Mouse (Mus musculus): ENCODE results near the gene Rcan2. TPM values are rescaled to one million over a fixed set of nuclear protein-coding genes. Genes with fewer than 3 reads are reported as not detected.

Gene Rcan2
- total and polyA plus RNA-seq, 2 experiments: 1.4 to 4.0 TPM

DNA sequence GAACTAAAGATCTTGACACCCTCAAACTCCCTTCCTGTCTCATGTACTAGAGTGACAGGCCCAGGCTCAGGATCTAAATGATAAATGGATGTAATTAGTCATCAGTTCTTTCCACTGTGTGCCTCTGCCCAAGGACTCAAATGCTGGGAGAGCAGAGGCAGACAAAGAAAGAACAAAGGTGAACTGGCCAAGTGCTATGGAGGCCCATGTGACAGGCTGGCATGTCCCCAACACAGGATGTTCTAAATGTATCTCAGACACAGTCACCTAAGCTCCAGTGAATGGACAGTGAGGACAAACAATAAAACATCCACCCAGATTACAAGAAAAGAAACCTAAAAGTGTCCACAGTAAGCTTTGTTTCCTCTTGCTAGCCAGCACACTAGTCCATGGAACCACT, 11.8 kb upstream of the Rcan2 start:
- TF ChIP-seq CTCF (IDR thresholded peaks at IDR 0.05; ENCODE audit: low read depth, low read length): no peak
- TF ChIP-seq POLR2A (IDR thresholded peaks at IDR 0.05; ENCODE audit: extremely low read depth, insufficient read depth, low read length): no peak
- no peaks in the 10 kb centered on the region for H3K36me3 ChIP-seq (ENCODE audit: control insufficient read depth, insufficient read depth, low read length)
- H3K27me3 ChIP-seq (ENCODE audit: control insufficient read depth, insufficient read depth, low read length): no peaks in the 10 kb centered on the region
- H3K9ac ChIP-seq (ENCODE audit: low read depth, low read length): no peak overlapping the region
- no peak overlapping the region for H3K4me3 ChIP-seq (ENCODE audit: insufficient read depth, low read depth, low read length)
- no peak for DNase-seq (ENCODE audit: extremely low read depth, low read depth, low spot score)
- no peaks in the 10 kb centered on the region for H3K4me1 ChIP-seq (ENCODE audit: control insufficient read depth, insufficient read depth, low read length)
- H3K79me2 ChIP-seq (ENCODE audit: control insufficient read depth, insufficient read depth, low read length): no peaks in the 10 kb centered on the region
- H3K27ac ChIP-seq (replicated peaks; ENCODE audit: insufficient read depth, low read depth, low read length): no peak overlapping the region

GRCm38 (mm10) chr17:43791751-43792150, 9.4 kb upstream of the Rcan2 start:
- H3K79me2 ChIP-seq (ENCODE audit: control insufficient read depth, insufficient read depth, low read length): no peaks in the 10 kb centered on the region
- no peak overlapping the region for H3K27ac ChIP-seq (replicated peaks; ENCODE audit: insufficient read depth, low read depth, low read length)
- 83% methylated on average over 3 of the region's 3 CpGs for WGBS
- DNase-seq (ENCODE audit: extremely low read depth, low read depth, low spot score): no peak
- no peaks in the 10 kb centered on the region for H3K27me3 ChIP-seq (ENCODE audit: control insufficient read depth, insufficient read depth, low read length)
- H3K36me3 ChIP-seq (ENCODE audit: control insufficient read depth, insufficient read depth, low read length): no peaks in the 10 kb centered on the region
- no peak overlapping the region for H3K4me3 ChIP-seq (ENCODE audit: insufficient read depth, low read depth, low read length)
- H3K4me1 ChIP-seq (ENCODE audit: control insufficient read depth, insufficient read depth, low read length): no peaks in the 10 kb centered on the region
- no peak overlapping the region for H3K9ac ChIP-seq (ENCODE audit: low read depth, low read length)
- no peak for TF ChIP-seq POLR2A (IDR thresholded peaks at IDR 0.05; ENCODE audit: extremely low read depth, insufficient read depth, low read length)
- TF ChIP-seq CTCF (IDR thresholded peaks at IDR 0.05; ENCODE audit: low read depth, low read length): no peak

DNA sequence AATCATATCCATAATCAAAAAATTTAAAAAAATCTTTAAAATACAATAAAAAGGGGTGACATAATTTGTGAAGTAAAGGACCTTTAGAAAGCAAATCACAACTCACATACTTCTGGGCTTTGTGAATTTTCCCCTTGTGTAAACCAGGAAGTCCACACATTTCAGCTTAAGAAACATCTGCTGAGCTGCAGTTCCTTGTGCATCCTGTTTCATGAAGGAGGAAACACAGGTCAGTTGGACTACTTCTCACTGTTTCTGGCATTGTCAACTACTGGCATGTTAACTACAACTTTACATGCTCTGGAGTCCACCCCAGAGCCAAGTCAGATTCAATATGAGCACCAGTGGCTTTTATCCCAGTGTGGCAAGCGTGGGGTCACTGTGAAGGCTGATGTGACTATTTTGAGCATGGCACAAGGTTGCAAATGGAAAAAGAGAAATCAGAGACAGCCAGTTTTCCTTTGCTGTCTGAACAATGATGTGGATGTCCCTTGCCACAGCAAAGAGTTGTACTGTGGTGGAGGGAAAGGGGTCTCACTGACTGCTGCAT, 6.3 kb upstream of the Rcan2 start:
- Histone ChIP-seq H3K36me3 (ENCODE audit: control insufficient read depth, insufficient read depth, low read length) (no peaks in the 10 kb centered on the region), H3K27me3 (ENCODE audit: control insufficient read depth, insufficient read depth, low read length) (no peaks in the 10 kb centered on the region), H3K27ac (replicated peaks; ENCODE audit: insufficient read depth, low read depth, low read length) (no peak overlapping the region), H3K9ac (ENCODE audit: low read depth, low read length) (no peak overlapping the region), H3K4me1 (ENCODE audit: control insufficient read depth, insufficient read depth, low read length) (no peaks in the 10 kb centered on the region), H3K79me2 (ENCODE audit: control insufficient read depth, insufficient read depth, low read length) (no peaks in the 10 kb centered on the region), H3K4me3 (ENCODE audit: insufficient read depth, low read depth, low read length) (no peak overlapping the region)
- no peak for TF ChIP-seq POLR2A (IDR thresholded peaks at IDR 0.05; ENCODE audit: extremely low read depth, insufficient read depth, low read length)
- TF ChIP-seq CTCF (IDR thresholded peaks at IDR 0.05; ENCODE audit: low read depth, low read length): no peak
- 77% methylated on average over 1 of the region's 1 CpGs for WGBS
- no peak for DNase-seq (ENCODE audit: extremely low read depth, low read depth, low spot score)

GRCm38 (mm10) chr17:43801595-43802373, 633 bp downstream of the Rcan2 start:
- H3K27ac ChIP-seq (replicated peaks; ENCODE audit: insufficient read depth, low read depth, low read length): no peak overlapping the region
- no peaks in the 10 kb centered on the region for H3K79me2 ChIP-seq (ENCODE audit: control insufficient read depth, insufficient read depth, low read length)
- WGBS: 2% methylated on average over 53 of the region's 55 CpGs
- peak overlapping the region; percentile 50; the same call in 1 of the 2 replicates for H3K4me3 ChIP-seq (ENCODE audit: insufficient read depth, low read depth, low read length)
- peak overlapping the region; percentile 54 for H3K9ac ChIP-seq (ENCODE audit: low read depth, low read length)
- TF ChIP-seq CTCF (IDR thresholded peaks at IDR 0.05; ENCODE audit: low read depth, low read length) (no peak), POLR2A (IDR thresholded peaks at IDR 0.05; ENCODE audit: extremely low read depth, insufficient read depth, low read length) (no peak)
- peaks cover 5% of the 10 kb centered on the region for H3K4me1 ChIP-seq (ENCODE audit: control insufficient read depth, insufficient read depth, low read length)
- peaks cover 5% of the 10 kb centered on the region; the same call in 1 of the 2 replicates for H3K27me3 ChIP-seq (ENCODE audit: control insufficient read depth, insufficient read depth, low read length)
- H3K36me3 ChIP-seq (ENCODE audit: control insufficient read depth, insufficient read depth, low read length): no peaks in the 10 kb centered on the region
- DNase-seq (ENCODE audit: extremely low read depth, low read depth, low spot score): no peak

GRCm38 (mm10) chr17:43802414-43802813, 1.3 kb downstream of the Rcan2 start:
- WGBS: 16% methylated on average over 11 of the region's 11 CpGs
- Histone ChIP-seq H3K36me3 (ENCODE audit: control insufficient read depth, insufficient read depth, low read length) (no peaks in the 10 kb centered on the region), H3K27ac (replicated peaks; ENCODE audit: insufficient read depth, low read depth, low read length) (no peak overlapping the region), H3K27me3 (ENCODE audit: control insufficient read depth, insufficient read depth, low read length) (peaks cover 5% of the 10 kb centered on the region; the same call in 1 of the 2 replicates), H3K9ac (ENCODE audit: low read depth, low read length) (no peak overlapping the region), H3K4me1 (ENCODE audit: control insufficient read depth, insufficient read depth, low read length) (peaks cover 5% of the 10 kb centered on the region), H3K79me2 (ENCODE audit: control insufficient read depth, insufficient read depth, low read length) (no peaks in the 10 kb centered on the region), H3K4me3 (ENCODE audit: insufficient read depth, low read depth, low read length) (no peak overlapping the region)
- no peak for TF ChIP-seq CTCF (IDR thresholded peaks at IDR 0.05; ENCODE audit: low read depth, low read length)
- TF ChIP-seq POLR2A (IDR thresholded peaks at IDR 0.05; ENCODE audit: extremely low read depth, insufficient read depth, low read length): no peak
- peak; percentile 72 for DNase-seq (ENCODE audit: extremely low read depth, low read depth, low spot score)

DNA sequence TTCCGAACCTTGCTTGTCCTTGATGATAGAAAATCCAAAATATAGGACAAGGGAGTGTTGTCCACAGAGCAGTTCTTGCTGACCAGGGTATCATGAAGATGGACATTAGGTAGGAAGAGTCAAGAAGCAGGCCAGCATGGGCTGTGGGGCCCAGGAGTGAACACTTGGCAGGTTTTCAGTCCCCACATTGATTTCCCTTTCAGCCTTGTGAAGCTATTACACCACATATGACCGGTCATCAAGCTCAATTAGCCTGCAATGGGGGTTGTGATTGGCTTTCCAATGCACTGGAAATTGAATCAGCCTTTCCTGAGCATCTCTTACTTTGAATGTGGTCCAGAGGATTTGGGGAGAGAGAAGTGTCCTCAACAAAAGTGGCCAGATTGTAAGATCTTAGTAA, 2.0 kb downstream of the Rcan2 start:
- peaks cover 5% of the 10 kb centered on the region; the same call in 1 of the 2 replicates for H3K27me3 ChIP-seq (ENCODE audit: control insufficient read depth, insufficient read depth, low read length)
- H3K79me2 ChIP-seq (ENCODE audit: control insufficient read depth, insufficient read depth, low read length): no peaks in the 10 kb centered on the region
- H3K4me1 ChIP-seq (ENCODE audit: control insufficient read depth, insufficient read depth, low read length): peaks cover 5% of the 10 kb centered on the region
- H3K27ac ChIP-seq (replicated peaks; ENCODE audit: insufficient read depth, low read depth, low read length): no peak overlapping the region
- H3K4me3 ChIP-seq (ENCODE audit: insufficient read depth, low read depth, low read length): no peak overlapping the region
- no peaks in the 10 kb centered on the region for H3K36me3 ChIP-seq (ENCODE audit: control insufficient read depth, insufficient read depth, low read length)
- TF ChIP-seq POLR2A (IDR thresholded peaks at IDR 0.05; ENCODE audit: extremely low read depth, insufficient read depth, low read length): no peak
- no peak for TF ChIP-seq CTCF (IDR thresholded peaks at IDR 0.05; ENCODE audit: low read depth, low read length)
- WGBS: 22% methylated on average over 2 of the region's 2 CpGs
- H3K9ac ChIP-seq (ENCODE audit: low read depth, low read length): no peak overlapping the region
- DNase-seq (ENCODE audit: extremely low read depth, low read depth, low spot score): peak; percentile 77
